Mouse (Mus musculus) liver, adult 2 months (tissue): ENCODE data around the gene Rab15. TPM values are rescaled to one million over a fixed set of nuclear protein-coding genes. Genes with fewer than 3 reads are reported as not detected.

Experiments
- DNase-seq: peaks from one replicate; pipeline ENCODE4 v3.0.0-alpha.2; 2011; ENCODE audit warnings: low read depth, low spot score; ENCODE audit errors: extremely low read depth
- H3K27ac ChIP-seq: fragments of 200-500 bp; replicated peaks from 2 replicates; pipeline ENCODE4 v1.5.1; 2012; ENCODE audit warnings: low read depth, mild to moderate bottlenecking, control low read depth, inconsistent platforms, low read length; ENCODE audit not compliant: insufficient read depth
- H3K27me3 ChIP-seq: fragments of 200-500 bp; 2 replicates; pipeline ENCODE4 v1.6.1; 2012; ENCODE audit warnings: mild to moderate bottlenecking, moderate library complexity, low read length, inconsistent platforms; ENCODE audit not compliant: control insufficient read depth, insufficient read depth
- H3K36me3 ChIP-seq: fragments of 200-500 bp; 2 replicates; pipeline ENCODE4 v1.6.1; 2012; ENCODE audit warnings: low read length, inconsistent platforms; ENCODE audit not compliant: control insufficient read depth, insufficient read depth
- H3K4me1 ChIP-seq: fragments of 200-500 bp; 2 replicates; pipeline ENCODE4 v1.6.1; 2011; ENCODE audit warnings: low read length; ENCODE audit not compliant: control insufficient read depth, insufficient read depth
- H3K4me3 ChIP-seq: fragments of 200-500 bp; 2 replicates; pipeline ENCODE4 v1.5.1; 2011; ENCODE audit warnings: low read depth, mild to moderate bottlenecking, control low read depth, low read length, moderate library complexity; ENCODE audit not compliant: insufficient read depth
- H3K79me2 ChIP-seq: fragments of 200-500 bp; 2 replicates; pipeline ENCODE4 v1.6.1; 2012; ENCODE audit warnings: inconsistent platforms, mild to moderate bottlenecking, low read length, moderate library complexity; ENCODE audit not compliant: control insufficient read depth, insufficient read depth
- H3K9ac ChIP-seq: fragments of 200-500 bp; 2 replicates; pipeline ENCODE4 v1.6.1; 2012; ENCODE audit warnings: low read depth, mild to moderate bottlenecking, control low read depth, inconsistent platforms, low read length
- CTCF ChIP-seq: fragments of 200-500 bp; IDR thresholded peaks from 2 replicates; pipeline ENCODE4 v1.5.1; 2011; ENCODE audit warnings: low read depth, low read length, control low read depth
- POLR2A ChIP-seq: fragments of 200-500 bp; IDR thresholded peaks from 2 replicates; pipeline ENCODE4 v1.6.1; 2011; ENCODE audit warnings: low read length, control low read depth; ENCODE audit not compliant: insufficient read depth; ENCODE audit errors: extremely low read depth
- WGBS: fragments of 180-500 bp; shearing (Covaris S2); methylation state at CpG from one replicate; pipeline ENCODE4 v1.1.7; 2018; 5-methylcytosine and 5-hydroxymethylcytosine counted together
- polyA plus RNA-seq: library from polyadenylated mRNA; depleted of rRNA; stranded (reverse); fragments of >200 nt; gene quantifications from 2 replicates; pipeline ENCODE4 v1.2.3, GENCODE M21; 2012
- total RNA-seq: library from RNA; depleted of rRNA; stranded (reverse); fragments of >200 nt; gene quantifications from 2 replicates; pipeline ENCODE4 v1.2.3, GENCODE M21; 2014

Rab15 gene
- total and polyA plus RNA-seq, 2 experiments, result not detected

- Histone ChIP-seq H3K4me1 (no peaks in the 10 kb centered on the region), H3K27ac (no peak overlapping the region), H3K79me2 (no peaks in the 10 kb centered on the region), H3K9ac (no peak overlapping the region), H3K4me3 (no peak overlapping the region), H3K36me3 (no peaks in the 10 kb centered on the region), H3K27me3 (no peaks in the 10 kb centered on the region)
- WGBS, result 87% methylated on average over 10 of the region's 10 CpGs
- TF ChIP-seq POLR2A (no peak), CTCF (no peak)
- no peak for DNase-seq
These were observed 17.5 kb downstream of the Rab15 start for GRCm38 (mm10) chr12:76805056-76805811.

- peak; percentile 45 for DNase-seq
- TF ChIP-seq CTCF (peak; percentile 62), POLR2A (no peak)
- Histone ChIP-seq H3K4me1 (no peaks in the 10 kb centered on the region), H3K27me3 (no peaks in the 10 kb centered on the region), H3K27ac (no peak overlapping the region), H3K36me3 (no peaks in the 10 kb centered on the region), H3K9ac (no peak overlapping the region), H3K4me3 (no peak overlapping the region), H3K79me2 (no peaks in the 10 kb centered on the region)
- 48% methylated on average over 7 of the region's 7 CpGs for WGBS
These were observed 18.9 kb downstream of the Rab15 start for GRCm38 (mm10) chr12:76803700-76804252.

- no peaks in the 10 kb centered on the region for H3K4me1 ChIP-seq
- H3K9ac ChIP-seq, result no peak overlapping the region
- no peaks in the 10 kb centered on the region for H3K36me3 ChIP-seq
- no peak overlapping the region for H3K4me3 ChIP-seq
- H3K79me2 ChIP-seq, result no peaks in the 10 kb centered on the region
- no peak for TF ChIP-seq CTCF
- no peak for TF ChIP-seq POLR2A
- DNase-seq, result no peak
- H3K27ac ChIP-seq, result no peak overlapping the region
- H3K27me3 ChIP-seq, result no peaks in the 10 kb centered on the region
- WGBS, result 88% methylated on average over 10 of the region's 10 CpGs
These were observed 19.7 kb downstream of the Rab15 start for GRCm38 (mm10) chr12:76803028-76803427.

GRCm38 (mm10) chr12:76798008-76798720 lies 24.5 kb downstream of the Rab15 start:
- no peak for DNase-seq
- H3K36me3 ChIP-seq, result no peaks in the 10 kb centered on the region
- H3K79me2 ChIP-seq, result no peaks in the 10 kb centered on the region
- H3K4me3 ChIP-seq, result no peak overlapping the region
- no peak overlapping the region for H3K27ac ChIP-seq
- 60% methylated on average over 5 of the region's 5 CpGs for WGBS
- no peaks in the 10 kb centered on the region for H3K27me3 ChIP-seq
- no peak overlapping the region for H3K9ac ChIP-seq
- H3K4me1 ChIP-seq, result no peaks in the 10 kb centered on the region
- no peak for TF ChIP-seq POLR2A
- no peak for TF ChIP-seq CTCF

- Histone ChIP-seq H3K36me3 (no peaks in the 10 kb centered on the region), H3K4me3 (no peak overlapping the region), H3K9ac (no peak overlapping the region), H3K79me2 (no peaks in the 10 kb centered on the region), H3K27ac (no peak overlapping the region), H3K4me1 (no peaks in the 10 kb centered on the region), H3K27me3 (no peaks in the 10 kb centered on the region)
- DNase-seq, result no peak
- TF ChIP-seq POLR2A (no peak), CTCF (no peak)
- whole genome bisulfite sequencing, result 80% methylated on average over 7 of the region's 7 CpGs
These were observed 25.7 kb downstream of the Rab15 start for GRCm38 (mm10) chr12:76796938-76797539.
